ENCODE assay signal across 31 mouse cellular contexts in genomic region chr1:24564113-24564512, GRCm38 (mm10). TPM values are rescaled to one million over a fixed set of nuclear protein-coding genes. Genes with fewer than 3 reads are reported as not detected.
DNase-seq lines count a peak whose midpoint lies in the region; ATAC-seq and TF ChIP-seq lines count a peak whose summit lies in the region.
"Had no signal": no experiment of that assay in that cellular context is flagged by ENCODE, and none has a peak within 500 bp of the region (broad histone marks: within the 10 kb centered on the region; RNA-seq: fewer than 3 reads in every experiment).

No protein-coding gene starts in this region.

- WGBS in midbrain, embryonic 11.5 days, result 55% methylated on average over 2 of the region's 2 CpGs
- 54% methylated on average over 2 of the region's 2 CpGs for WGBS in midbrain, postnatal 0 days
- WGBS in hindbrain, embryonic 12.5 days, result 47% methylated on average over 2 of the region's 2 CpGs

- H3K9ac ChIP-seq in midbrain, embryonic 11.5 days (ENCODE audit: low read length), result no peak overlapping the region
- H3K9ac ChIP-seq in midbrain, postnatal 0 days (replicated peaks; ENCODE audit: low read length, poor library complexity, severe bottlenecking), result no peak overlapping the region
- H3K9ac ChIP-seq in hindbrain, embryonic 12.5 days, result no peak overlapping the region
- H3K9ac ChIP-seq: embryonic facial prominence, embryonic 13.5 days; heart, embryonic 15.5 days; intestine, embryonic 15.5 days; limb, embryonic 13.5 days; liver, embryonic 12.5 days; liver, postnatal 0 days; midbrain, embryonic 15.5 days; stomach, embryonic 15.5 days had no signal

- H3K27me3 ChIP-seq in midbrain, embryonic 11.5 days (ENCODE audit: control insufficient read depth, insufficient read depth, low read length), result no peaks in the 10 kb centered on the region
- no peaks in the 10 kb centered on the region for H3K27me3 ChIP-seq in midbrain, postnatal 0 days (ENCODE audit: insufficient read depth, low read length)
- H3K27me3 ChIP-seq in hindbrain, embryonic 12.5 days, result no peaks in the 10 kb centered on the region
- H3K27me3 ChIP-seq: embryonic facial prominence, embryonic 13.5 days; heart, embryonic 15.5 days; intestine, embryonic 15.5 days; liver, embryonic 12.5 days; megakaryocyte, embryonic 14.5 days; midbrain, embryonic 15.5 days; stomach, embryonic 15.5 days had no signal

- no peak for ATAC-seq in midbrain, embryonic 11.5 days (ENCODE audit: low FRiP score)
- ATAC-seq in midbrain, postnatal 0 days (ENCODE audit: low FRiP score), result no peak
- no peak for ATAC-seq in hindbrain, embryonic 12.5 days (ENCODE audit: low FRiP score)
- ATAC-seq: CD4-positive, CD25-positive, alpha-beta regulatory T cell, adult 4 months; hindbrain, postnatal 0 days; intestine, embryonic 15.5 days; liver, embryonic 12.5 days; liver, postnatal 0 days; lung, postnatal 0 days; midbrain, embryonic 15.5 days had no signal

- peak; percentile 77 for DNase-seq in midbrain, embryonic 11.5 days (ENCODE audit: low spot score, missing footprints)
- no peak for DNase-seq in midbrain, postnatal 0 days (ENCODE audit: low spot score)
- peak; percentile 33 for DNase-seq in cerebellum, adult 11-12 months
- DNase-seq in cerebellum, adult 9-11 months, result peak; percentile 49
- DNase-seq in c-Kit-positive CD71-positive TER-119-positive erythroid progenitor cells, embryonic 14.5 days (ENCODE audit: low spot score), result no peak
- no peak for DNase-seq in gastrocnemius, postnatal 4 days (ENCODE audit: low spot score in 2 of 2)
- DNase-seq: adrenal gland, postnatal 14 days; embryo, embryonic 11 days; gastrocnemius, postnatal 14 days; heart, adult 11 months; kidney, adult 8-10 months; liver, postnatal 0 days; lung, postnatal 4 days; right cerebral cortex, postnatal 25 days had no signal

- no peak overlapping the region for H3K4me2 ChIP-seq in midbrain, embryonic 11.5 days
- no peak overlapping the region for H3K4me2 ChIP-seq in midbrain, postnatal 0 days (ENCODE audit: low read depth, low read length, poor library complexity, severe bottlenecking)
- no peak overlapping the region for H3K4me2 ChIP-seq in hindbrain, embryonic 12.5 days (replicated peaks)
- H3K4me2 ChIP-seq: embryonic facial prominence, embryonic 13.5 days; heart, embryonic 15.5 days; intestine, embryonic 15.5 days; limb, embryonic 13.5 days; liver, embryonic 12.5 days; midbrain, embryonic 15.5 days; stomach, embryonic 15.5 days had no signal

- H3K36me3 ChIP-seq in midbrain, embryonic 11.5 days (ENCODE audit: control insufficient read depth, insufficient read depth, low read length), result no peaks in the 10 kb centered on the region
- no peaks in the 10 kb centered on the region for H3K36me3 ChIP-seq in midbrain, postnatal 0 days (ENCODE audit: insufficient read depth, low read length)
- H3K36me3 ChIP-seq in hindbrain, embryonic 12.5 days, result no peaks in the 10 kb centered on the region
- H3K36me3 ChIP-seq: embryonic facial prominence, embryonic 13.5 days; forebrain, embryonic 10.5 days; heart, embryonic 10.5 days; heart, embryonic 15.5 days; intestine, embryonic 15.5 days; limb, embryonic 13.5 days; liver, embryonic 12.5 days; midbrain, embryonic 15.5 days; stomach, embryonic 15.5 days had no signal

- no peak overlapping the region for H3K4me3 ChIP-seq in midbrain, embryonic 11.5 days (ENCODE audit: low read depth, low read length)
- no peak overlapping the region for H3K4me3 ChIP-seq in midbrain, postnatal 0 days (ENCODE audit: low read depth, low read length)
- no peak overlapping the region for H3K4me3 ChIP-seq in hindbrain, embryonic 12.5 days
- H3K4me3 ChIP-seq: embryonic facial prominence, embryonic 13.5 days; forebrain, embryonic 10.5 days; heart, embryonic 10.5 days; heart, embryonic 15.5 days; intestine, embryonic 15.5 days; limb, embryonic 13.5 days; liver, embryonic 12.5 days; megakaryocyte, embryonic 14.5 days; midbrain, embryonic 15.5 days; stomach, embryonic 15.5 days had no signal

- H3K27ac ChIP-seq in midbrain, embryonic 11.5 days (ENCODE audit: low read depth, low read length), result no peak overlapping the region
- H3K27ac ChIP-seq in midbrain, postnatal 0 days (ENCODE audit: low read depth, low read length), result no peak overlapping the region
- no peak overlapping the region for H3K27ac ChIP-seq in hindbrain, embryonic 12.5 days
- H3K27ac ChIP-seq: embryonic facial prominence, embryonic 13.5 days; forebrain, embryonic 10.5 days; heart, embryonic 10.5 days; heart, embryonic 15.5 days; hindbrain, postnatal 0 days; intestine, embryonic 15.5 days; kidney, postnatal 0 days; limb, embryonic 13.5 days; liver, embryonic 12.5 days; midbrain, embryonic 15.5 days; stomach, embryonic 15.5 days had no signal

- TF ChIP-seq CTCF in midbrain, postnatal 0 days (IDR thresholded peaks at IDR 0.05), result no peak

- no peaks in the 10 kb centered on the region for H3K4me1 ChIP-seq in midbrain, embryonic 11.5 days (ENCODE audit: control insufficient read depth, insufficient read depth, low read length)
- H3K4me1 ChIP-seq in midbrain, postnatal 0 days (ENCODE audit: insufficient read depth, low read length), result no peaks in the 10 kb centered on the region
- no peaks in the 10 kb centered on the region for H3K4me1 ChIP-seq in hindbrain, embryonic 12.5 days
- H3K4me1 ChIP-seq: embryonic facial prominence, embryonic 13.5 days; forebrain, embryonic 10.5 days; heart, embryonic 10.5 days; heart, embryonic 15.5 days; intestine, embryonic 15.5 days; liver, embryonic 12.5 days; megakaryocyte, embryonic 14.5 days; midbrain, embryonic 15.5 days; stomach, embryonic 15.5 days had no signal

- no peaks in the 10 kb centered on the region for H3K9me3 ChIP-seq in midbrain, embryonic 11.5 days (ENCODE audit: control insufficient read depth, low read length)
- no peaks in the 10 kb centered on the region for H3K9me3 ChIP-seq in midbrain, postnatal 0 days (ENCODE audit: low read length)
- H3K9me3 ChIP-seq in hindbrain, embryonic 12.5 days (replicated peaks), result no peaks in the 10 kb centered on the region
- H3K9me3 ChIP-seq: embryonic facial prominence, embryonic 13.5 days; forebrain, embryonic 10.5 days; heart, embryonic 10.5 days; heart, embryonic 15.5 days; intestine, embryonic 15.5 days; limb, embryonic 13.5 days; liver, embryonic 12.5 days; midbrain, embryonic 15.5 days; stomach, embryonic 15.5 days had no signal

RNA-seq across cellular contexts. Expression of gene Col19a1, which starts 23.2 kb away (rescaled TPM):
- polyA plus RNA-seq in midbrain, embryonic 11.5 days (2014; fragmentation: Nextera tagmentation; extraction: Ambion mirVana), result 0.05 and 0.07 TPM in 2 replicates
- total RNA-seq in midbrain, postnatal 0 days (2014; rRNA removed), result 2.5 and 2.8 TPM in 2 replicates
- 1.9 and 2.4 TPM in 2 replicates for polyA plus RNA-seq in midbrain, postnatal 0 days (2015; fragmentation: Nextera tagmentation; extraction: Ambion mirVana)
- total RNA-seq in gastrocnemius, postnatal 4 days (2021), result 10 to 100 TPM in 1 of 2 experiments, 1 to 10 TPM in 1; 9.0 to 11.1 TPM
- 0.71 and 1.3 TPM in 2 replicates for polyA plus RNA-seq in hindbrain, embryonic 12.5 days (2016; fragmentation: Nextera tagmentation; extraction: Ambion mirVana)
- total RNA-seq: adrenal gland, postnatal 14 days; neutrophil, adult 5-6 weeks had no signal
- polyA plus RNA-seq: CD4-positive, CD25-positive, alpha-beta regulatory T cell, adult 4 months; large intestine, adult 2 months; liver, embryonic 12.5 days; liver, postnatal 0 days; lung, postnatal 0 days had no signal

Comparison
In these comparisons a context has a peak if more than half of its experiments do, and no peak if none do; other contexts are left out.
1. DNase-seq: peak in midbrain, embryonic 11.5 days (single experiment), cerebellum, adult 11-12 months (single experiment) and cerebellum, adult 9-11 months (single experiment); none in midbrain, postnatal 0 days (single experiment), c-Kit-positive CD71-positive TER-119-positive erythroid progenitor cells, embryonic 14.5 days (single experiment) and gastrocnemius, postnatal 4 days (0 of 2).